15 mouse cellular contexts compared by ENCODE assay signal in genomic region chr10:88362218-88362617, GRCm38 (mm10).
"Had no signal": no experiment of that assay in that cellular context is flagged by ENCODE, and none has a peak within 500 bp of the region (broad histone marks: within the 10 kb centered on the region; RNA-seq: fewer than 3 reads in every experiment).

No protein-coding gene starts in this region.

- DNase-seq: lung, adult 18-20 months; lung, embryonic 14.5 days; lung, postnatal 10 days; lung, postnatal 4 days; right cerebral cortex, postnatal 14 days; thymus, adult 2 months; thymus, postnatal 25 days; thymus, postnatal 4 days had no signal

- H3K27ac ChIP-seq: midbrain, embryonic 13.5 days; midbrain, embryonic 15.5 days; neural tube, embryonic 12.5 days; stomach, embryonic 15.5 days; stomach, postnatal 0 days had no signal

- H3K27me3 ChIP-seq: neural tube, embryonic 12.5 days; stomach, embryonic 15.5 days had no signal

- H3K4me3 ChIP-seq: megakaryocyte, embryonic 14.5 days; midbrain, embryonic 13.5 days; midbrain, embryonic 15.5 days; neural tube, embryonic 12.5 days; stomach, embryonic 15.5 days had no signal

- H3K4me1 ChIP-seq: midbrain, embryonic 15.5 days; stomach, embryonic 15.5 days had no signal

- H3K4me2 ChIP-seq: lung, embryonic 14.5 days; midbrain, embryonic 11.5 days; midbrain, embryonic 13.5 days; midbrain, embryonic 15.5 days; neural tube, embryonic 12.5 days; stomach, embryonic 15.5 days had no signal

- ATAC-seq: midbrain, embryonic 13.5 days; midbrain, embryonic 15.5 days had no signal

- H3K9me3 ChIP-seq: midbrain, embryonic 13.5 days; midbrain, embryonic 15.5 days; neural tube, embryonic 12.5 days; stomach, embryonic 15.5 days had no signal

- H3K36me3 ChIP-seq: midbrain, embryonic 13.5 days; midbrain, embryonic 15.5 days; neural tube, embryonic 12.5 days; stomach, embryonic 15.5 days had no signal

- H3K9ac ChIP-seq: lung, embryonic 14.5 days; midbrain, embryonic 13.5 days; midbrain, embryonic 15.5 days; neural tube, embryonic 12.5 days; stomach, embryonic 15.5 days had no signal
